Mouse (Mus musculus) forebrain, embryonic 15.5 days (tissue): ENCODE measurements around the gene Cfap61. TPM values are rescaled to one million over a fixed set of nuclear protein-coding genes. Genes with fewer than 3 reads are reported as not detected.
A peak's percentile ranks its signal among the peaks of the same experiment; 100 is the strongest.

ENCODE experiments used
- ATAC-seq: fragments of 200-750 bp; cut with Nextera tagmentation; replicated peaks from 2 replicates; pipeline ENCODE4 v1.8.0; 2017; ENCODE audit warnings: mild to moderate bottlenecking, moderate TSS enrichment, moderate library complexity
- H3K27ac ChIP-seq: fragments of 300-500 bp; sonication (generic); replicated peaks from 2 replicates; pipeline ENCODE4 v1.5.1; 2015; ENCODE audit warnings: mild to moderate bottlenecking, inconsistent platforms
- H3K27me3 ChIP-seq: fragments of 300-500 bp; sonication (generic); 2 replicates; pipeline ENCODE4 v1.6.1; 2015; ENCODE audit warnings: inconsistent platforms
- H3K36me3 ChIP-seq: fragments of 300-500 bp; sonication (generic); 2 replicates; pipeline ENCODE4 v1.6.1; 2015; ENCODE audit warnings: mild to moderate bottlenecking, inconsistent platforms
- H3K4me1 ChIP-seq: fragments of 300-500 bp; sonication (generic); 2 replicates; pipeline ENCODE4 v1.6.1; 2015; ENCODE audit warnings: inconsistent platforms
- H3K4me2 ChIP-seq: fragments of 300-500 bp; sonication (generic); replicated peaks from 2 replicates; pipeline ENCODE4 v1.6.1; 2015; ENCODE audit warnings: mild to moderate bottlenecking, inconsistent platforms
- H3K4me3 ChIP-seq: fragments of 300-500 bp; sonication (generic); 2 replicates; pipeline ENCODE4 v1.5.1; 2015; ENCODE audit warnings: mild to moderate bottlenecking, inconsistent platforms
- H3K9ac ChIP-seq: fragments of 300-500 bp; sonication (generic); replicated peaks from 2 replicates; pipeline ENCODE4 v1.6.1; 2015; ENCODE audit warnings: mild to moderate bottlenecking, inconsistent platforms
- H3K9me3 ChIP-seq: fragments of 300-500 bp; sonication (generic); 2 replicates; pipeline ENCODE4 v1.6.1; 2016; ENCODE audit warnings: inconsistent platforms
- WGBS: fragments of 180-500 bp; shearing (Covaris S2); methylation state at CpG from one replicate; pipeline ENCODE4 v1.1.7; 2015; ENCODE audit warnings: mixed read lengths; 5-methylcytosine and 5-hydroxymethylcytosine counted together
- polyA plus RNA-seq: library from polyadenylated mRNA; unstranded; fragments of >200 nt; fragmentation: Nextera tagmentation; extraction: Ambion mirVana; gene quantifications from 2 replicates; pipeline ENCODE4 v1.2.1, GENCODE M21; 2015

The Cfap61 gene
- polyA plus RNA-seq, 1 experiment from 2014 or later, result 1.9 TPM

DNA sequence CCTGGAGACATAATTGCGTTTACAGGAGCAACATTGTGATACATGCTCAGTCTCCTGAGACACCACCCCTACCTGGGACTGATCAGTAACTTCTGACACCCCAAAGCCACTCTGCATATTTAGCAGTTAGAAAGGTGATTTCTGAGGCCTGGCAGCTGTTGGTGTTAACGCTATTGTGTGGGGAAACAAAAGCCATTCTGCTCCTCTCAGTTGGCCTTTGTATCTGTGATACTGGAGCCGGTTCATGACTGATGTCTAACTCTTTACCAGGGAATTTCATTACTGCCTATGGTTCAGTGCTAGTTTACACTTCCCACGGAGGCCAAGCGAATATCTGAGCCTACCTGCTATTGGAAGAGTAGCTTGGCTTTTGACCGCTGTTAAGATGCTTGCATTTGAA is 138.7 kb downstream of the Cfap61 start:
- no peak overlapping the region for H3K9ac ChIP-seq
- no peak for ATAC-seq
- H3K27me3 ChIP-seq, result no peaks in the 10 kb centered on the region
- no peaks in the 10 kb centered on the region for H3K9me3 ChIP-seq
- H3K4me1 ChIP-seq, result no peaks in the 10 kb centered on the region
- H3K27ac ChIP-seq, result no peak overlapping the region
- H3K4me2 ChIP-seq, result no peak overlapping the region
- WGBS, result 23% methylated on average over 6 of the region's 6 CpGs
- no peaks in the 10 kb centered on the region for H3K36me3 ChIP-seq
- H3K4me3 ChIP-seq, result no peak overlapping the region

GRCm38 (mm10) chr2:146077117-146077516 is 142.5 kb downstream of the Cfap61 start:
- Histone ChIP-seq H3K4me1 (no peaks in the 10 kb centered on the region), H3K4me3 (no peak overlapping the region), H3K4me2 (no peak overlapping the region), H3K27ac (no peak overlapping the region), H3K27me3 (no peaks in the 10 kb centered on the region), H3K9ac (no peak overlapping the region), H3K36me3 (no peaks in the 10 kb centered on the region), H3K9me3 (no peaks in the 10 kb centered on the region)
- ATAC-seq, result no peak
- WGBS, result 92% methylated on average over 10 of the region's 10 CpGs

DNA sequence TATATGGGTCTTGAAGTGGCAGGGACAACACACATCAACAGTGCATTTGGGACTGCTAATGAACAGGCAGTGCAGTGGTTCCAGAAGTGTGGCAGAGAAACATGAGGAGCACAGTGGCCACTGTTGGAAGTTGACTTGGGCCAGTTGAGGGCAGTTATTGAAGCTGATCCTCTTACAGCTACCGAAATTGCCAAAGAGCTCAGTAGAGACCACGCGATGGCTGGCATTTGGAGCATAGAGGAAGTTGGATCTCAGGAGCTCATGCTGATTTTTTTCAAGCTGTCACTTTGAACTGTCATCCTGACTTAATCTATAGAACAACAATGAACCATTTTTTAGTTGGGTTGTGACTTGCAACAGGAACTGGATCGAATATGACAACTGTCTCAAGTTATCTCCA is 145.7 kb downstream of the Cfap61 start:
- Histone ChIP-seq H3K4me1 (peaks cover 4% of the 10 kb centered on the region), H3K27ac (no peak overlapping the region), H3K9me3 (no peaks in the 10 kb centered on the region), H3K27me3 (no peaks in the 10 kb centered on the region), H3K9ac (no peak overlapping the region), H3K36me3 (no peaks in the 10 kb centered on the region), H3K4me3 (no peak overlapping the region), H3K4me2 (no peak overlapping the region)
- WGBS, result 97% methylated on average over 4 of the region's 4 CpGs
- ATAC-seq, result no peak

DNA sequence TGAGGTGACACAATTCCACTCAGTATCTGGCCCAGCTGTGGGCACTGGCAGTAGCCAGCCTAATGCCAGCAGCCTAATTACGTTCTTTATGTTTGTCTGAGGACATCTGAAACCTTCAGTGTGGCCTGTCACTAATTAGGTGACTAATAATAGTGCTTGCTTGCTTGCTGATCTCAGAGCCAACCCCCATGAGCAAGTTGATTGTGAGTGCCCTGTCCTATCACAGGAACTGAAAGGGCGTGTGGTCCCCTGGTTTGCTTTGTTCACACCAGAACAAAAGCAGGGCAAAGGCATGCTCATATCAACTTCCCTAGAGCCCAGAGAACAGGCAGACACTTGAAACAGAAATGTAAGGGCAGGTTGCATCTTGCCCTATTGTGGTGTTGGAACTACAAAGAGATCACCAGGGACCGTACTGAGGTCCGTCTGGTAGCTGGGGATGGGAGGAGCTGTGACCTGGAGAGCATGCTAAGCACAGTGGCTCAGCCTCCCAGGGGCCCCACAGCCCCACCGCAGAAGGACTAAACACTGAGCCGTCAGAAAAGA is 148.8 kb downstream of the Cfap61 start:
- ATAC-seq, result peak; percentile 55; the same call in 1 of the 2 replicates
- H3K9ac ChIP-seq, result no peak overlapping the region
- peaks cover 4% of the 10 kb centered on the region for H3K4me1 ChIP-seq
- no peak overlapping the region for H3K27ac ChIP-seq
- H3K9me3 ChIP-seq, result no peaks in the 10 kb centered on the region
- no peaks in the 10 kb centered on the region for H3K27me3 ChIP-seq
- H3K4me3 ChIP-seq, result no peak overlapping the region
- 18% methylated on average over 6 of the region's 6 CpGs for WGBS
- H3K4me2 ChIP-seq, result no peak overlapping the region
- H3K36me3 ChIP-seq, result no peaks in the 10 kb centered on the region

DNA sequence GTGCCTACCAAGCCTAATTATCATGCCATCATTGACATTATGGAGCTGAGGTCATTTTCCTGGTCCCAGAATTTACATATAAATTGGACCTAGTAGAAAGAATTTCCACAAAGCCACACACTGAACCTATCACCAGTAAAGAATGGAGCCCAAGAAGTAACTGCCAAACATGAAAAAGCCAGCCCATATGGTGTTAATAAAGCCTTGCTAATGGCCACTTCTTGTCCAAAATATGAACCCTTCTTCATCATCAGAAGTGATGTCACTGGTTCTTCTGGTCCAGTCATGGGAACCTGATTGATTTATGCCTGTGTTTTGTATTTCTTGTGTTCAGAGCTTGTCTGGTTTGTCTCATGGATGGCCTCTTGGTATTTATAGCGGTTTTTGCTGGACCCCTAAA is 152.8 kb downstream of the Cfap61 start:
- no peaks in the 10 kb centered on the region for H3K27me3 ChIP-seq
- no peaks in the 10 kb centered on the region for H3K9me3 ChIP-seq
- H3K4me2 ChIP-seq, result no peak overlapping the region
- ATAC-seq, result no peak
- H3K4me1 ChIP-seq, result peaks cover 8% of the 10 kb centered on the region
- no peak overlapping the region for H3K9ac ChIP-seq
- no peak overlapping the region for H3K4me3 ChIP-seq
- H3K27ac ChIP-seq, result no peak overlapping the region
- 83% methylated on average over 1 of the region's 1 CpGs for WGBS
- no peaks in the 10 kb centered on the region for H3K36me3 ChIP-seq

- Histone ChIP-seq H3K4me1 (peaks cover 5% of the 10 kb centered on the region), H3K4me2 (no peak overlapping the region), H3K27ac (no peak overlapping the region), H3K9ac (no peak overlapping the region), H3K36me3 (no peaks in the 10 kb centered on the region), H3K9me3 (no peaks in the 10 kb centered on the region), H3K27me3 (no peaks in the 10 kb centered on the region), H3K4me3 (no peak overlapping the region)
- no peak for ATAC-seq
- 26% methylated on average over 6 of the region's 6 CpGs for WGBS
Measured at GRCm38 (mm10) chr2:146089157-146089692, 154.6 kb downstream of the Cfap61 start.

DNA sequence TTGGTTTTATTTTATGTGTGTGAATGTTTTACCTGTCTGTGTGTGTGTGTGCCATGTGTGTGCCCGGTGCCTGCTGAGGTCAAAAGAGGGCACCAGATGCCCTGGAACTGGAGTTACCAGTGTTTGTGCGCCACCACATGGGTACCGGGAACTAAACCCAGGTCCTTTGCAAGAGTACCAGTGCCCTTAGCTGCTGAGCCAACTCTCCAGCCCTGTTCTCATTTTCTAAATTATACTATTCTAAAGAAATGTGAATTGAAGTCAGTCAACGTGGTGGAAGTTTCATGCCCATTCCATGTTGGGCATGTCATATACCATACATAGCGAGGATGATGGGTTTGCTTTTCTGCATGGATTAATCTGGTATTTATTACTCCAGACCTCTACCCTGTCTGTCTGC is 162.9 kb downstream of the Cfap61 start:
- no peak for ATAC-seq
- H3K9me3 ChIP-seq, result no peaks in the 10 kb centered on the region
- 95% methylated on average over 5 of the region's 5 CpGs for WGBS
- H3K9ac ChIP-seq, result no peak overlapping the region
- no peak overlapping the region for H3K4me2 ChIP-seq
- H3K27ac ChIP-seq, result no peak overlapping the region
- H3K4me3 ChIP-seq, result no peak overlapping the region
- H3K4me1 ChIP-seq, result peaks cover 14% of the 10 kb centered on the region
- no peaks in the 10 kb centered on the region for H3K36me3 ChIP-seq
- no peaks in the 10 kb centered on the region for H3K27me3 ChIP-seq

DNA sequence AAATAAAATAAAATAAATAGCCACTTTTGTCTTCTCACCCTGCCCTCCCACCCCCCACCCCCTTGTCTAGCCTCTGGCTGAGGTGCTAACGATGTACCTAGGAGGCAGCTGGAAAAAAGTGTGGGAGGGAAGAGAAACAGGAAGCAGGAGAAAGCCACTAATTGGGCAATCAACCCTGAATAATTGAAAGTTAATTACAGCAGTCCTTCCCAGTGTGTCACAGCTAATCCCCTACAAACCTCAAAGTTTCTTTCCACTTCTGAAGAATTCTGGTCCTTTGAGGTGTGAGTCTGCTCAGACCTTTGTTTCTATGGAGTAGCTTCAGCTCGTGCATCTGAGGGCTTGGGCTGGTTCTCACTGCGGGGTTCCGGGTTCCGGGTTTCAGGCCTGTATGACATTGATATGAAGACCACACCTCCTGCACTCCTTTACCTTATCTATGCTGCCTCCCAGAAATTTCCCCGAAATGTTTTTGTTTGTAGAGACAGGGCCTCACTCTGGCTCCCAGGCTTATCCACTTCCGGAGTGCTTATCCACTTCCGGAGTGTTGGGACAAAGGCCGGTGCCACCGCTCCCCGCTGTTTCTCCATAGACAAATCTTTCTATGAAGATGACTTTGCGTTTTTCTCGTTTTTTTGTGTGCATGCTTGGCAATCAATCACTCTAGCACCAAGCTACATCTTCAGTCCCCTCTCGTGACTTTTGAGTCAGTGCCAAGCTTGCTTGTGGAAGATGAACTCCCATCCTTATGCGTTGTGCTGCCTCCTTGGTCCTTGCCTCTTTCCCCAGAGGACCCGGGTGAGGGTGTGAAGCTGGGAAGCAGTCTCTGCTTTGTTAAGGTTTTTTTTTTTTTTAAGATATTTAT is 164.5 kb downstream of the Cfap61 start:
- H3K4me1 ChIP-seq, result peaks cover 18% of the 10 kb centered on the region
- WGBS, result 30% methylated on average over 16 of the region's 16 CpGs
- no peak overlapping the region for H3K4me3 ChIP-seq
- no peak; the same call in 1 of the 2 replicates for ATAC-seq
- no peak overlapping the region for H3K27ac ChIP-seq
- H3K36me3 ChIP-seq, result no peaks in the 10 kb centered on the region
- H3K9me3 ChIP-seq, result no peaks in the 10 kb centered on the region
- no peak overlapping the region for H3K4me2 ChIP-seq
- no peak overlapping the region for H3K9ac ChIP-seq
- H3K27me3 ChIP-seq, result no peaks in the 10 kb centered on the region

DNA sequence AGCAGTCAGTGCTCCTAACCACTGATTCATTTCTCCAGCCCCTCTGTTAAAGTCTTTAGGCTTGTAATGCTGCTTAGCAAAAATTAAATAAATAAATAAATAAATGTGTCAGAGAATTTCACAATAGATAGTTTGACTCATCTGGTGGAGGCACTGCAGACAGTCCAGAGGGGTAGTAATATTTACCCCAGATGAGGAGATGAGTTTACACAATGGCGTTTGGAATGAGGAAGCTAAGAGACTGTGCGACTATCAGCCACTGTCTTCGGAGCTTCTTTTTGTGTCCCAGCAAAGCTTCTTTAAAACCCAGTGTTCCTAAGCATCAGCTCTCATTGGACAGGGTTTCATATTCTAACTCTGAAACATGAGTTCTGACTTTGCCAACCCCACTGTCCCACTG is 165.3 kb downstream of the Cfap61 start:
- WGBS, result 83% methylated on average over 3 of the region's 3 CpGs
- Histone ChIP-seq H3K9ac (no peak overlapping the region), H3K27me3 (no peaks in the 10 kb centered on the region), H3K9me3 (no peaks in the 10 kb centered on the region), H3K36me3 (no peaks in the 10 kb centered on the region), H3K4me3 (no peak overlapping the region), H3K4me1 (peaks cover 18% of the 10 kb centered on the region), H3K27ac (no peak overlapping the region), H3K4me2 (no peak overlapping the region)
- no peak for ATAC-seq

- H3K27me3 ChIP-seq, result no peaks in the 10 kb centered on the region
- no peak overlapping the region for H3K9ac ChIP-seq
- no peaks in the 10 kb centered on the region for H3K9me3 ChIP-seq
- H3K4me2 ChIP-seq, result no peak overlapping the region
- H3K4me1 ChIP-seq, result peaks cover 20% of the 10 kb centered on the region
- H3K27ac ChIP-seq, result no peak overlapping the region
- WGBS, result 24% methylated on average over 10 of the region's 10 CpGs
- no peak for ATAC-seq
- H3K4me3 ChIP-seq, result no peak overlapping the region
- H3K36me3 ChIP-seq, result no peaks in the 10 kb centered on the region
Measured at GRCm38 (mm10) chr2:146100489-146101060, 166.0 kb downstream of the Cfap61 start.

GRCm38 (mm10) chr2:146102600-146102999 is 168.0 kb downstream of the Cfap61 start:
- H3K4me2 ChIP-seq, result no peak overlapping the region
- H3K36me3 ChIP-seq, result no peaks in the 10 kb centered on the region
- H3K27me3 ChIP-seq, result no peaks in the 10 kb centered on the region
- no peak for ATAC-seq
- H3K9me3 ChIP-seq, result no peaks in the 10 kb centered on the region
- 62% methylated on average over 3 of the region's 3 CpGs for WGBS
- H3K9ac ChIP-seq, result no peak overlapping the region
- H3K4me1 ChIP-seq, result peaks cover 20% of the 10 kb centered on the region
- no peak overlapping the region for H3K27ac ChIP-seq
- no peak overlapping the region for H3K4me3 ChIP-seq

GRCm38 (mm10) chr2:146105341-146105740 is 170.8 kb downstream of the Cfap61 start:
- Histone ChIP-seq H3K4me1 (peaks cover 29% of the 10 kb centered on the region), H3K4me2 (no peak overlapping the region), H3K27ac (no peak overlapping the region), H3K9ac (no peak overlapping the region), H3K4me3 (no peak overlapping the region), H3K36me3 (no peaks in the 10 kb centered on the region), H3K9me3 (no peaks in the 10 kb centered on the region), H3K27me3 (no peaks in the 10 kb centered on the region)
- WGBS, result 64% methylated on average over 6 of the region's 6 CpGs
- no peak for ATAC-seq
